Mouse (Mus musculus) testis, adult 10 weeks (tissue): Measurements from ENCODE around the gene Gm5136. TPM values are rescaled to one million over a fixed set of nuclear protein-coding genes. Genes with fewer than 3 reads are reported as not detected.

Experiments
- polyA plus RNA-seq: library from polyadenylated mRNA; stranded (reverse); fragments of 350-450 nt; fragmentation: Illumina TruSeq; extraction: RNeasy Lipid Tissue Mini Kit (QIAGEN cat#74804); gene quantifications from one replicate; pipeline ENCODE4 v1.2.3, GENCODE M21; 2014; ENCODE audit warnings: low read depth, low replicate concordance

The Gm5136 gene
- 20.7 TPM for polyA plus RNA-seq

DNA sequence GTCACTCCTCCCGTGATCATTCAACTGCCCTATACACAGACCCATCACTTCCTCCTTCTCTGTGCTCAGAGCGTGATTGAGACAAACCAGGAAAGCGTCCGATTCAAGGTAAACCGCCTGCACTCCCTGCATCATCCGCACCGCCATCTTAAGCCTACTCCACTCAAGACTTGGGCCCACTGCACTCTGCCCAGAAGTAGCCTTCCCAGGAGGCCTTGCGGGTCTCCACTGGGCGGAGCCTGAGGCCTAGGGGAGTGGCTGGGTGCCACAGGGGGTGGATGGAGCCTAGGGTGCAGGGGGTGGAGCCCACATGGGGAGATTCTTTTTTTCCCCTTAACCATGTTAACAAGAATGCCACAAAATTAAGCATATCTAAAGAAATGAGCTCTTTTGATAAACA, at the start of gene Gm5136:
Gene Gm5136 (minus strand): TSS at position 215 of the 400 bp plus-strand sequence.

